Mouse (Mus musculus) limb, embryonic 10.5 days (tissue): ENCODE results near the gene 5430419D17Rik. TPM values are rescaled to one million over a fixed set of nuclear protein-coding genes. Genes with fewer than 3 reads are reported as not detected.

Experiments
- DNase-seq: peaks from one replicate; pipeline ENCODE4 v3.0.0-alpha.2; 2017; ENCODE audit warnings: low spot score
- H3K27ac ChIP-seq: fragments of 300-500 bp; sonication (generic); 2 replicates; pipeline ENCODE4 v1.5.1; 2016; ENCODE audit warnings: mild to moderate bottlenecking
- H3K27me3 ChIP-seq: fragments of 300-500 bp; sonication (generic); 2 replicates; pipeline ENCODE4 v1.6.1; 2016; ENCODE audit warnings: low read depth, mild to moderate bottlenecking; ENCODE audit not compliant: poor library complexity, severe bottlenecking
- H3K36me3 ChIP-seq: fragments of 300-500 bp; sonication (generic); 2 replicates; pipeline ENCODE4 v1.6.1; 2016; ENCODE audit warnings: mild to moderate bottlenecking, moderate library complexity
- H3K4me1 ChIP-seq: fragments of 300-500 bp; sonication (generic); 2 replicates; pipeline ENCODE4 v1.6.1; 2016
- H3K4me3 ChIP-seq: fragments of 300-500 bp; sonication (generic); 2 replicates; pipeline ENCODE4 v1.5.1; 2016; ENCODE audit warnings: mild to moderate bottlenecking, moderate library complexity
- H3K9me3 ChIP-seq: fragments of 300-500 bp; sonication (generic); replicated peaks from 2 replicates; pipeline ENCODE4 v1.6.1; 2016; ENCODE audit warnings: mild to moderate bottlenecking
- WGBS: fragments of 180-500 bp; shearing (Covaris S2); methylation state at CpG from one replicate; pipeline ENCODE4 v1.1.7; 2016; 5-methylcytosine and 5-hydroxymethylcytosine counted together
- polyA plus RNA-seq: library from polyadenylated mRNA; unstranded; fragments of >200 nt; fragmentation: Nextera tagmentation; extraction: Ambion mirVana; gene quantifications from 2 replicates; pipeline ENCODE4 v1.2.1, GENCODE M21; 2016

The 5430419D17Rik gene
- polyA plus RNA-seq, 1 experiment from 2014 or later, result not detected

GRCm38 (mm10) chr7:131327054-131327453 is 152.9 kb downstream of the 5430419D17Rik start:
- H3K9me3 ChIP-seq, result no peaks in the 10 kb centered on the region
- DNase-seq, result no peak
- H3K4me3 ChIP-seq, result no peak overlapping the region
- H3K4me1 ChIP-seq, result no peaks in the 10 kb centered on the region
- H3K36me3 ChIP-seq, result no peaks in the 10 kb centered on the region
- no peak overlapping the region for H3K27ac ChIP-seq
- no peaks in the 10 kb centered on the region for H3K27me3 ChIP-seq
- WGBS, result 88% methylated on average over 5 of the region's 5 CpGs

GRCm38 (mm10) chr7:131329416-131329815 is 155.2 kb downstream of the 5430419D17Rik start, which contains the start of gene Fam24b:
Gene Fam24b, minus strand, starts transcription at chr7:131329516.
- Histone ChIP-seq H3K9me3 (no peaks in the 10 kb centered on the region), H3K4me3 (no peak within 1 kb of the TSS), H3K36me3 (no peaks in the 10 kb centered on the region), H3K27ac (no peak within 1 kb of the TSS), H3K27me3 (no peaks in the 10 kb centered on the region), H3K4me1 (no peaks in the 10 kb centered on the region)
- 91% methylated on average over 5 of the region's 5 CpGs for WGBS
- DNase-seq, result no peak

DNA sequence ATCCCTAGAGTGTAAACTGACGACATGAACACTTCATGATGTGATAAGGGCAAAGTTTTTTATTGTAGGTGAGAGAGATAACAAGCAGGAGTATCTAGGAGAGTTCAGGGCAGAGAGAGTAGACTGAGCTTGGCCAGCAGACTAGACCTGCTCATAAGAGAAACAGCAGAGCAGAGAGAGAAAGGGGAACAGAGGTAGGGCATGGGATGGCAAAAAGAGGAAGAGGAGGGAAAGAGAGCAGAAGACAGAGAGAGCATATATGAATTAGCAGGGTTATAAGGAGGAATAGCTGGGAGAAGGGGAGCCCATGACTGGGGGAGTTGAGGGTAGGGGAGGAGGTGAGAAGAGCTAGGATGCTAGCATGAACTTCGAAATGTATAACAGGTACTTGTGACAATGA is 157.5 kb downstream of the 5430419D17Rik start:
- no peaks in the 10 kb centered on the region for H3K36me3 ChIP-seq
- WGBS, result 75% methylated on average over 2 of the region's 2 CpGs
- H3K9me3 ChIP-seq, result no peaks in the 10 kb centered on the region
- DNase-seq, result no peak
- H3K27me3 ChIP-seq, result no peaks in the 10 kb centered on the region
- no peak overlapping the region for H3K27ac ChIP-seq
- no peaks in the 10 kb centered on the region for H3K4me1 ChIP-seq
- H3K4me3 ChIP-seq, result no peak overlapping the region

DNA sequence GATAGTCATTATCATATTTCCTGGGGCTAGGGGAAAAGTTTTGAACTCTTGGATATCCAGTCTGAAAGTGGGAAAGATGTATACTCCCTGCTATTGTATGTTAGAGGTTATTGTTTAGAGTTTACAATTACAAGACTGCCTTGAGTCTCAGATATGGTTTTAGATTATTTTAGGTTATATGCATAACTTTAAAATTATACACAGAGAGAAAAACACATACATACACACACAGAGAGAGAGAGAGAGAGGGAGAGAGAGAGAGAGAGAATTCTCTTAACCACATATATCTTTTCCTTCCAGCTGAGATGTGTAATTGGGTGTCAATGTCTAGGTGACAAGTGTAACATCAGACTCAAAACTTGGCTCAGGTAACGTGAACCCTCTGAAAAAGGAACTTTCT is 159.4 kb downstream of the 5430419D17Rik start, which contains the start of gene Fam24a:
TSS of gene Fam24a (plus strand) at position 301 of the 400 bp plus-strand sequence.
- Histone ChIP-seq H3K36me3 (0 out of 2 replicates have a peak, but pooled peaks cover 4% of the 10 kb centered on the region), H3K27ac (no peak within 1 kb of the TSS), H3K27me3 (no peaks in the 10 kb centered on the region), H3K9me3 (no peaks in the 10 kb centered on the region), H3K4me1 (no peaks in the 10 kb centered on the region), H3K4me3 (no peak within 1 kb of the TSS)
- 54% methylated on average over 1 of the region's 1 CpGs for WGBS
- no peak for DNase-seq

- H3K27ac ChIP-seq, result no peak overlapping the region
- no peaks in the 10 kb centered on the region for H3K4me1 ChIP-seq
- peaks cover 40% of the 10 kb centered on the region for H3K36me3 ChIP-seq
- 80% methylated on average over 8 of the region's 8 CpGs for WGBS
- H3K4me3 ChIP-seq, result no peak overlapping the region
- DNase-seq, result no peak
- H3K9me3 ChIP-seq, result no peaks in the 10 kb centered on the region
- no peaks in the 10 kb centered on the region for H3K27me3 ChIP-seq
Observed at GRCm38 (mm10) chr7:131337502-131338068, 163.4 kb downstream of the 5430419D17Rik start.

DNA sequence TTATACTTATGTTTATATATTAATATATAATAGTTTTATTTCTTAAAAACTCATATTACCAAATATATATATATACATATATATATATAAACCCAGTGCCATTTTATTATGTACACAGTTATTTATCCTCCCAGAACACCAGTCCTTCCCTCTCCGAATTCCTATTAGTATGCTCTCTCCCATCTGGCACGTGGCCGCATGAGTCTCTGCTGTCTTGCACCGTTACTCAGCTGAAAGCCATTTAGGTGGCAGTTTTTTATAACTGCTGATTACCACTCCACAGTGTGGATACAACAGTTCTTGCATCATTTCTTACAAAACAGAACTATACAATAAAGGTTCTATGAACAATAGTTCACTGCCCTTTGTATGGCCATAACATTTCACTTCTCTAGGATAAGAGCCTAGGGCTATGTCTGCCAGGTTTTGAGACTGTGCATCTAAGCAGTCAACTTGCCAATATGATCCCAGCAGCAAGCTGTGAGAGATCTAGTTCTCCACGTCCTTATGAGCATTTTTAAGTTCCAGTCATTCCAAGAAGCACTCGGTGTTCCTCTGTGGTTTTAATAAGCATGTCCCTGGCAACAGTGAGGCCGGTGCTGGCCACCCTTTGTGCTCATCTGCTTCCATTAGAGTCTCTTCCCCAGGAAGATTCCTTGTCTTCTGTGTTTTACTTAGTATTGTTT is 171.8 kb downstream of the 5430419D17Rik start:
- Histone ChIP-seq H3K4me3 (no peak overlapping the region), H3K4me1 (no peaks in the 10 kb centered on the region), H3K9me3 (no peaks in the 10 kb centered on the region), H3K36me3 (peaks cover 90% of the 10 kb centered on the region), H3K27me3 (no peaks in the 10 kb centered on the region), H3K27ac (no peak overlapping the region)
- 94% methylated on average over 7 of the region's 7 CpGs for WGBS
- DNase-seq, result no peak

Other genes with a start within 250 kb of the 5430419D17Rik start
- gene Htra1, start 238.3 kb upstream of the 5430419D17Rik start, polyA plus RNA-seq, result 3.0 and 5.1 TPM in 2 replicates
- not detected in 2 replicates for gene Dmbt1, start 142.3 kb upstream of the 5430419D17Rik start, polyA plus RNA-seq
- gene 4933402N03Rik, start 28.1 kb upstream of the 5430419D17Rik start, polyA plus RNA-seq, result not detected in 2 replicates
- not detected in 2 replicates for gene Cuzd1, start 147.9 kb downstream of the 5430419D17Rik start, polyA plus RNA-seq
- not detected in 2 replicates for gene Fam24b, start 155.1 kb downstream of the 5430419D17Rik start, polyA plus RNA-seq
- not detected in 2 replicates for gene Fam24a, start 159.5 kb downstream of the 5430419D17Rik start, polyA plus RNA-seq
- 22.6 and 25.5 TPM in 2 replicates for gene 2310057M21Rik, start 188.4 kb downstream of the 5430419D17Rik start, polyA plus RNA-seq
- 68.0 and 79.4 TPM in 2 replicates for gene Pstk, start 196.7 kb downstream of the 5430419D17Rik start, polyA plus RNA-seq
- gene Ikzf5, start 236.1 kb downstream of the 5430419D17Rik start, polyA plus RNA-seq, result 20.2 and 21.2 TPM in 2 replicates
- gene Acadsb, start 236.2 kb downstream of the 5430419D17Rik start, polyA plus RNA-seq, result 51.9 and 56.2 TPM in 2 replicates